Mouse (Mus musculus): ENCODE measurements around the gene Ncor1.

DNA sequence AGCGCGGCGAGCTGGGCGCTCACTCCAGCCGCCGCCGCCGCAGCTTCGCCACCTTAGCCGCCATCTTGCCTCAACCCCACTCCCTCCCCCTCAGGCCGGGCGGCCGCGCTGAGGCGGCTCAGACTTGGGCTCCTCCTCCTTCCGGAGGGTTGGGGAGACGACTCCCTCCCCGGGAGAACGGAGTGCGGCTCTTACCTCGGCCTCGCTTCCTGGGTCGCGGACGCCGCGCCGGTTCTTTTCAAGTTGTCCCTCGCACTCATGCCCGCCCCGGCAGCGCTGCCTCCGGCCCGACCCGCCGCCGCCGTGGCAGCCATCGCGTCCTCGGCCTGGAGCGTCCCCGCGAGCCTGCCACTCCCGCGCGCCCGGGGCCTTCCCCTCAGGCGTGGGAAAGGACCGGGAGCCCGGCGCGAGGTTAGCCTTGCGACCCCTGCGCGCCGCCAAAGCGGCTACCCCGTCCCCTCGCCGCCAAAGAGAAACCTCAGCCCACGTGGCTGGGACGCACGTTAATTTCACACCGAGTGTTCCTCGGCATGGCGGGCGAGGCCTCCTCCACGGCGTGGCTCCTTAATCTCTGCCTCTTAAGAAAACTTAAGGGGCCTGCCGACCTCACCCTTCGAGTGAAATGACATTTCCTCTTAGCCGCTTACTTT lies 975 bp downstream of the Ncor1 start:
- TF ChIP-seq EP300 (optimal IDR thresholded peaks at IDR 0.05), result no peak
- TF ChIP-seq CTCF (IDR thresholded peaks at IDR 0.05; ENCODE audit: low read depth), result no peak; the same call in 1 of the 2 replicates
